Mouse (Mus musculus) MEL (cell line): ENCODE measurements around the gene Sdhaf4. TPM values are rescaled to one million over a fixed set of nuclear protein-coding genes. Genes with fewer than 3 reads are reported as not detected.
A peak's percentile ranks its signal among the peaks of the same experiment; 100 is the strongest.

Source experiments
- DNase-seq: peaks from one replicate; pipeline ENCODE4 v3.0.0; 2011; ENCODE audit warnings: low read depth, low spot score
- H3K27ac ChIP-seq: 2 replicates; pipeline ENCODE4 v1.5.1; 2012; ENCODE audit warnings: low read depth, mild to moderate bottlenecking, control low read depth, low read length, moderate library complexity; ENCODE audit not compliant: control insufficient read depth
- H3K27me3 ChIP-seq, 2 experiments: fragments of 150-350 bp in 1 of 2; sonication (generic) in 1 of 2; 2 replicates each; pipeline ENCODE4 v1.6.1; 2012; ENCODE audit warnings: low read length in 2 of 2, mild to moderate bottlenecking in 2 of 2, improper control_type of control experiment in 1 of 2, moderate library complexity in 1 of 2; ENCODE audit not compliant: insufficient read depth in 2 of 2, control insufficient read depth in 1 of 2
- H3K36me3 ChIP-seq, 2 experiments: 2 replicates each; pipeline ENCODE4 v1.6.1; 2012 to 2014; ENCODE audit warnings: low read length in 2 of 2, improper control_type of control experiment in 1 of 2, inconsistent platforms in 1 of 2, mild to moderate bottlenecking in 1 of 2; ENCODE audit not compliant: insufficient read depth in 2 of 2, control insufficient read depth in 1 of 2
- H3K4me1 ChIP-seq, 2 experiments: fragments of 150-350 bp in 1 of 2; sonication (generic) in 1 of 2; 2 replicates each; pipeline ENCODE4 v1.6.1; 2012; ENCODE audit warnings: low read length in 2 of 2, improper control_type of control experiment in 1 of 2, mild to moderate bottlenecking in 1 of 2; ENCODE audit not compliant: insufficient read depth in 2 of 2, control insufficient read depth in 1 of 2
- H3K4me3 ChIP-seq, 2 experiments: fragments of 150-350 bp in 1 of 2; sonication (generic) in 1 of 2; 2 replicates each; pipeline ENCODE4 v1.5.1; 2012; ENCODE audit warnings: low read depth in 2 of 2, low read length in 2 of 2, mild to moderate bottlenecking in 2 of 2, moderate library complexity in 2 of 2, control low read depth in 1 of 2, improper control_type of control experiment in 1 of 2; ENCODE audit not compliant: control insufficient read depth in 1 of 2, insufficient read depth in 1 of 2
- H3K79me2 ChIP-seq: 2 replicates; pipeline ENCODE4 v1.6.1; 2012; ENCODE audit warnings: mild to moderate bottlenecking, low read length, moderate library complexity; ENCODE audit not compliant: control insufficient read depth, poor library complexity, insufficient read depth
- H3K9ac ChIP-seq: 2 replicates; pipeline ENCODE4 v1.6.1; 2012; ENCODE audit warnings: low read depth, mild to moderate bottlenecking, control low read depth, low read length, moderate library complexity; ENCODE audit not compliant: control insufficient read depth, poor library complexity, severe bottlenecking
- H3K9me3 ChIP-seq: fragments of 150-350 bp; sonication (generic); replicated peaks from 2 replicates; pipeline ENCODE4 v1.6.1; 2012; ENCODE audit warnings: mild to moderate bottlenecking, low read length, improper control_type of control experiment, moderate library complexity; ENCODE audit not compliant: insufficient read depth
- CHD2 ChIP-seq: IDR thresholded peaks from 2 replicates; pipeline ENCODE4 v1.6.1; 2011; ENCODE audit warnings: low read length, improper control_type of control experiment
- E2F4 ChIP-seq: IDR thresholded peaks from 2 replicates; pipeline ENCODE4 v1.6.1; 2011; ENCODE audit warnings: low read depth, low read length, improper control_type of control experiment, borderline replicate concordance
- ELF1 ChIP-seq: IDR thresholded peaks from 2 replicates; pipeline ENCODE4 v1.6.1; 2014; ENCODE audit warnings: low read depth, mild to moderate bottlenecking, inconsistent platforms, low read length, improper control_type of control experiment, moderate library complexity
- HCFC1 ChIP-seq: IDR thresholded peaks from 2 replicates; pipeline ENCODE4 v1.6.1; 2012; ENCODE audit warnings: low read depth, mild to moderate bottlenecking, inconsistent platforms, low read length, improper control_type of control experiment, moderate library complexity
- NELFE ChIP-seq: IDR thresholded peaks from 2 replicates; pipeline ENCODE4 v1.6.1; 2011; ENCODE audit warnings: low read depth, low read length, improper control_type of control experiment
- NRF1 ChIP-seq: IDR thresholded peaks from 2 replicates; pipeline ENCODE4 v1.6.1; 2014; ENCODE audit warnings: low read depth, mild to moderate bottlenecking, inconsistent platforms, low read length, improper control_type of control experiment, moderate library complexity; ENCODE audit not compliant: poor library complexity, insufficient read depth, severe bottlenecking
- POLR2AphosphoS2 ChIP-seq: IDR thresholded peaks from 2 replicates; pipeline ENCODE4 v1.6.1; 2011; ENCODE audit warnings: low read length, improper control_type of control experiment
- POLR2AphosphoS5 ChIP-seq: IDR thresholded peaks from 2 replicates; pipeline ENCODE4 v1.6.1; 2012; ENCODE audit warnings: low read depth, borderline replicate concordance, mild to moderate bottlenecking, inconsistent platforms, low read length, moderate library complexity, mixed read lengths
- RCOR1 ChIP-seq: IDR thresholded peaks from 2 replicates; pipeline ENCODE4 v1.6.1; 2012; ENCODE audit warnings: low read depth, mild to moderate bottlenecking, inconsistent platforms, low read length, improper control_type of control experiment
- SIN3A ChIP-seq: IDR thresholded peaks from 2 replicates; pipeline ENCODE4 v1.6.1; 2012; ENCODE audit warnings: low read length, improper control_type of control experiment, inconsistent platforms
- TAL1 ChIP-seq: IDR thresholded peaks from 2 replicates; pipeline ENCODE4 v1.6.1; 2012; ENCODE audit warnings: mild to moderate bottlenecking, inconsistent platforms, low read length, moderate library complexity, mixed read lengths
- UBTF ChIP-seq: IDR thresholded peaks from 2 replicates; pipeline ENCODE4 v1.6.1; 2012; ENCODE audit warnings: low read depth, mild to moderate bottlenecking, inconsistent platforms, low read length, improper control_type of control experiment, moderate library complexity, borderline replicate concordance; ENCODE audit not compliant: insufficient read depth
- USF2 ChIP-seq, 2 experiments: IDR thresholded peaks; 2 replicates each; pipeline ENCODE4 v1.6.1; 2011 to 2012; ENCODE audit warnings: improper control_type of control experiment in 2 of 2, low read length in 2 of 2, borderline replicate concordance in 1 of 2, inconsistent platforms in 1 of 2, low read depth in 1 of 2, mild to moderate bottlenecking in 1 of 2; ENCODE audit not compliant: insufficient read depth in 1 of 2
- ZNF384 ChIP-seq: IDR thresholded peaks from 2 replicates; pipeline ENCODE4 v1.6.1; 2012; ENCODE audit warnings: low read depth, mild to moderate bottlenecking, inconsistent platforms, low read length, improper control_type of control experiment
- polyA plus RNA-seq, 2 experiments: library from polyadenylated mRNA; stranded (reverse) in 1 of 2; unstranded in 1 of 2; fragments of >175 nt in 1 of 2; fragments of >200 nt in 1 of 2; gene quantifications; 2 replicates each; pipeline versions ENCODE4 v1.2.1 to v1.2.4; 2012; ENCODE audit warnings: low replicate concordance in 2 of 2, low read depth in 1 of 2; ENCODE audit not compliant: insufficient read length in 2 of 2, insufficient read depth in 1 of 2, missing spikeins in 1 of 2
- total RNA-seq: library from RNA; depleted of rRNA; stranded (reverse); fragments of 300-350 nt; gene quantifications from 2 replicates; pipeline ENCODE4 v1.2.3, GENCODE M21; 2012; rRNA removed

The Sdhaf4 gene
- total and polyA plus RNA-seq, 3 experiments, result 15.8 to 28.5 TPM; not detected in 1

- H3K36me3 ChIP-seq, result no peaks in the 10 kb centered on the region
- H3K27me3 ChIP-seq, result no peaks in the 10 kb centered on the region
- no peak overlapping the region for H3K9ac ChIP-seq
- DNase-seq, result peak; percentile 10
- no peak for TF ChIP-seq POLR2AphosphoS5
- no peak for TF ChIP-seq HCFC1
- no peak for TF ChIP-seq USF2 (IDR thresholded peaks at IDR 0.05; ENCODE audit: borderline replicate concordance in 1 of 2, insufficient read depth in 1 of 2, low read depth in 1 of 2, low read length in 2 of 2)
- no peak for TF ChIP-seq ELF1
- no peak for TF ChIP-seq RCOR1
- no peak for TF ChIP-seq TAL1
- no peak for TF ChIP-seq NRF1
- no peak for TF ChIP-seq CHD2
- no peak for TF ChIP-seq SIN3A
- TF ChIP-seq ZNF384, result no peak
- TF ChIP-seq E2F4, result no peak
- no peak for TF ChIP-seq POLR2AphosphoS2
- TF ChIP-seq NELFE, result no peak
- no peak for TF ChIP-seq UBTF
- H3K9me3 ChIP-seq, result no peaks in the 10 kb centered on the region
- H3K27ac ChIP-seq, result no peak overlapping the region
- no peaks in the 10 kb centered on the region for H3K4me1 ChIP-seq
- no peak overlapping the region for H3K4me3 ChIP-seq
- H3K79me2 ChIP-seq, result no peaks in the 10 kb centered on the region
Measured at GRCm38 (mm10) chr1:23948778-23949699, 56.4 kb downstream of the Sdhaf4 start.

DNA sequence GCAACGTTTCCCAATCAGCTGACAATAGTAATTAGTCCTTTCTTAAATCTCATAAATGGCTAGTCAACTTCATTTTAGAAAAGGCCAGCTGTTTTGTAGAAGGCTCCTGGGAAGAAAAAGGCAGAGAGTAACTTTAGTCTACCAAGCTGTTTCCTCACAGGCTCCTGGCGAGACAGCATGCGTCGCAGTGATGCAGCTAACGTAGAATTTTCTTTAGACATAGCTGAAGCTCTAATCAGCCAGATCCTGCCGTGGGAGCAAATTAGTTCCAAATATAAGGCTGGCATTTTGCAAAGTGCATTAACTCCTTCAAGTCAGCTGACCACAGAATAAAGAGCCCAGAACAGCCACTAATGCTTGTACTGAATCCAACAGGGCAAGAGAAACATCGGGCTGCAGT, 57.2 kb downstream of the Sdhaf4 start:
- TF ChIP-seq POLR2AphosphoS5 (no peak), USF2 (IDR thresholded peaks at IDR 0.05; ENCODE audit: borderline replicate concordance in 1 of 2, insufficient read depth in 1 of 2, low read depth in 1 of 2, low read length in 2 of 2) (no peak), HCFC1 (no peak)
- Histone ChIP-seq H3K4me3 (no peak overlapping the region), H3K27ac (no peak overlapping the region), H3K27me3 (no peaks in the 10 kb centered on the region), H3K9me3 (no peaks in the 10 kb centered on the region), H3K9ac (no peak overlapping the region), H3K79me2 (no peaks in the 10 kb centered on the region), H3K4me1 (no peaks in the 10 kb centered on the region), H3K36me3 (no peaks in the 10 kb centered on the region)
- no peak for DNase-seq

Other genes starting within 250 kb of the Sdhaf4 start
- 0.77 and 0.98 TPM in 2 replicates for gene B3gat2, start 243.9 kb downstream of the Sdhaf4 start, total RNA-seq
- under 1 TPM in 1 of 2 experiments, not detected in 1; 0.75 TPM for gene B3gat2, start 243.9 kb downstream of the Sdhaf4 start, polyA plus RNA-seq
- gene Smap1, start 83.3 kb downstream of the Sdhaf4 start, total RNA-seq, result 27.2 and 34.0 TPM in 2 replicates
- gene Smap1, start 83.3 kb downstream of the Sdhaf4 start, polyA plus RNA-seq, result 100 to 1,000 TPM in 1 of 2 experiments, 10 to 100 TPM in 1; 86.4 to 128 TPM
- gene Fam135a, start 94.7 kb upstream of the Sdhaf4 start, total RNA-seq, result not detected in 2 replicates
- not detected for gene Fam135a, start 94.7 kb upstream of the Sdhaf4 start, polyA plus RNA-seq
- gene Col9a1, start 172.0 kb upstream of the Sdhaf4 start, total RNA-seq, result not detected in 2 replicates
- not detected for gene Col9a1, start 172.0 kb upstream of the Sdhaf4 start, polyA plus RNA-seq